Mouse (Mus musculus) liver, embryonic 14.5 days (tissue): ENCODE measurements around the gene Nrap. TPM values are rescaled to one million over a fixed set of nuclear protein-coding genes. Genes with fewer than 3 reads are reported as not detected.

Experiments used
- ATAC-seq: fragments of 200-750 bp; cut with Nextera tagmentation; 2 replicates; pipeline ENCODE4 v1.8.0; 2017; ENCODE audit warnings: moderate number of reproducible peaks, mild to moderate bottlenecking, moderate library complexity; ENCODE audit not compliant: insufficient read depth
- DNase-seq, 3 experiments: peaks; one replicate each; pipeline ENCODE4 v3.0.0-alpha.2; 2012 to 2013; ENCODE audit warnings: low read depth in 3 of 3, low spot score in 3 of 3
- H3K27ac ChIP-seq: fragments of 300-500 bp; sonication (generic); 2 replicates; pipeline ENCODE4 v1.5.1; 2014; ENCODE audit warnings: moderate library complexity, mild to moderate bottlenecking, control low read depth, inconsistent platforms
- H3K27me3 ChIP-seq: fragments of 300-500 bp; sonication (generic); 2 replicates; pipeline ENCODE4 v1.6.1; 2014; ENCODE audit warnings: mild to moderate bottlenecking, low read length, moderate library complexity; ENCODE audit not compliant: control insufficient read depth, insufficient read depth
- H3K36me3 ChIP-seq: fragments of 300-500 bp; sonication (generic); replicated peaks from 2 replicates; pipeline ENCODE4 v1.6.1; 2014; ENCODE audit warnings: low read depth; ENCODE audit not compliant: control insufficient read depth, insufficient read depth
- H3K4me1 ChIP-seq, 2 experiments: fragments of 200-500 bp in 1 of 2; fragments of 300-500 bp in 1 of 2; sonication (generic) in 1 of 2; replicated peaks; 2 replicates each; pipeline ENCODE4 v1.6.1; 2012 to 2014; ENCODE audit warnings: antibody characterized with exemption in 1 of 2, inconsistent platforms in 1 of 2, low read length in 1 of 2; ENCODE audit not compliant: control insufficient read depth in 2 of 2, insufficient read depth in 2 of 2
- H3K4me2 ChIP-seq: fragments of 300-500 bp; sonication (generic); 2 replicates; pipeline ENCODE4 v1.6.1; 2014; ENCODE audit warnings: low read depth, mild to moderate bottlenecking, control low read depth, moderate library complexity
- H3K4me3 ChIP-seq, 2 experiments: fragments of 200-500 bp in 1 of 2; fragments of 300-500 bp in 1 of 2; sonication (generic) in 1 of 2; 2 replicates each; pipeline ENCODE4 v1.5.1; 2012 to 2014; ENCODE audit warnings: low read depth in 2 of 2, low read length in 2 of 2, mild to moderate bottlenecking in 2 of 2, control low read depth in 1 of 2, inconsistent platforms in 1 of 2, moderate library complexity in 1 of 2; ENCODE audit not compliant: insufficient read depth in 1 of 2
- H3K9ac ChIP-seq: fragments of 300-500 bp; sonication (generic); replicated peaks from 2 replicates; pipeline ENCODE4 v1.6.1; 2014; ENCODE audit warnings: mild to moderate bottlenecking, control low read depth, moderate library complexity
- H3K9me3 ChIP-seq: fragments of 300-500 bp; sonication (generic); 2 replicates; pipeline ENCODE4 v1.6.1; 2016; ENCODE audit warnings: low read length, mixed read lengths; ENCODE audit not compliant: control insufficient read depth
- CTCF ChIP-seq: IDR thresholded peaks from 2 replicates; pipeline ENCODE4 v1.5.1; 2016; ENCODE audit warnings: antibody characterized with exemption, low read depth, control low read depth
- EP300 ChIP-seq: IDR thresholded peaks from 2 replicates; pipeline ENCODE4 v1.6.1; 2016; ENCODE audit warnings: antibody characterized with exemption, low read depth
- WGBS: fragments of 180-500 bp; shearing (Covaris S2); extraction: QIAGEN DNeasy Blood & Tissue Kit; methylation state at CpG from one replicate; pipeline ENCODE4 v1.1.7; 2014; ENCODE audit not compliant: insufficient replicate concordance; 5-methylcytosine and 5-hydroxymethylcytosine counted together
- polyA plus RNA-seq, 2 experiments: library from polyadenylated mRNA; depleted of rRNA in 1 of 2; stranded (reverse) in 1 of 2; unstranded in 1 of 2; fragments of >200 nt; fragmentation: Nextera tagmentation in 1 of 2; extraction: Ambion mirVana in 1 of 2; gene quantifications; 2 replicates each; pipeline versions ENCODE4 v1.2.1 to v1.2.3; 2012 to 2014

Gene Nrap
- polyA plus RNA-seq, 2 experiments: 0.05 to 0.10 TPM

DNA sequence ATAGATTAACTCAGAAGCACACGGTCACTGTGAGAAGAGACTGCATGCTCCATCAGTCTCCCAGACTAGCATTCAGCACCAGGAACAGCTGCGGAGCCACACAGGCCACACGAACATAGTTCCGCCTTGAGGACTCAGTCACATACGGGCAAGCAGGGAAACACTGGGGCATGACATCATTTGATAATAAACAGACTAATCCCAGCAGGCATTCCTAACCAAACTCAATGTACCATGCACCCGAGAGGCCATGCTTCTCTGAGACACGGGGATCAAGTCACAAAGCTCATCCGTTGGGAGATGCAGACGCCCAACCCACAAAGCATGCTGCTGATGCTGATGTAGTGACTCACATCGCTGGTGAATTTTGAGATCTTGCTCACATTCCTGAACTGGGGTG, 15.8 kb downstream of the Nrap start:
- Histone ChIP-seq H3K4me1 (peaks cover 8 to 9% of the 10 kb centered on the region in 2 experiments), H3K9ac (no peak overlapping the region), H3K36me3 (no peaks in the 10 kb centered on the region), H3K4me2 (no peak overlapping the region), H3K27me3 (no peaks in the 10 kb centered on the region), H3K4me3 (no peak overlapping the region), H3K27ac (no peak overlapping the region), H3K9me3 (no peaks in the 10 kb centered on the region; the same call in 1 of the 2 replicates)
- no peak for TF ChIP-seq CTCF
- TF ChIP-seq EP300: no peak
- DNase-seq: no peak
- no peak for ATAC-seq
- WGBS: 68% methylated on average over 10 of the region's 10 CpGs

DNA sequence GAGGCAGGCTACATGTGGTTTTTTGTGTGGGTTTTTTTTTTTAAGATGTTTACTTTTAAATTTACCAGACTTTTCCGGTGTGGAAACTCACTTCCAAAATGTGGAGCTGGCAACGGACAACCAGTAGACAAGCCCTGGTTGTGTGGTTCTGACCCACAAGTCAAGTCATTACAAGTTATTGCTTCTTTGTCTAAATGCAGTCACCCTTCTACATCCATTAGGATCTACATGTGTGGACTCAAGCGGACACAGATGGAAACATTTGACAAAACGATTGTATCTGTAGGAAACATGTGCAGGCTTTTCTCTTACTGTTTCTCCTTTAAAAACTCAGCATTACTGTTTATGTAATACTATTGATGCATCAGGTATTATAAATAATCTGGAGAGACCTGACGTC, 16.6 kb downstream of the Nrap start:
- Histone ChIP-seq H3K27ac (no peak overlapping the region), H3K27me3 (no peaks in the 10 kb centered on the region), H3K4me3 (no peak overlapping the region), H3K4me1 (peaks cover 1% of the 10 kb centered on the region in 2 experiments), H3K9ac (no peak overlapping the region), H3K9me3 (no peaks in the 10 kb centered on the region; the same call in 1 of the 2 replicates), H3K36me3 (no peaks in the 10 kb centered on the region), H3K4me2 (no peak overlapping the region)
- WGBS: 69% methylated on average over 5 of the region's 5 CpGs
- ATAC-seq: no peak
- TF ChIP-seq EP300 (no peak), CTCF (no peak)
- DNase-seq: no peak

DNA sequence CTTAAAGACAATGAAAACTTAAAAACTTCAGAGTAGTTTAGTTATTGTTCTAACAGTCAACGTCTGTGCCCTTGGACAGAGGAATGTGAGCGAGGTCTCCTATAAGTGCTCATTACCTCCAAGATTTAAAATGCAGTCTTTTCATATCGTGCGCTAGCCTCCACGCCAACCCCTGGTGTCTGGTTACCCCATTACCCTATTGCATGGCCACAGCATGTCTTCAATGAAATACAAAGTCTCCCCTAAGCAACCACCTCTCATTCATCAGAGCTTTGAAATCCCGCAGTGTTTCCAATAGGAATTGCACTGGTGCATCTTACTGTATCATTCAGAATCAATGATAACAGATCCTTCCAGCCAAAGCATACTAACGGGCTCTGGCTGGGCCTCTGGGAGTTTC, 17.6 kb downstream of the Nrap start:
- H3K9me3 ChIP-seq: no peaks in the 10 kb centered on the region; the same call in 1 of the 2 replicates
- H3K27ac ChIP-seq: no peak overlapping the region
- H3K27me3 ChIP-seq: no peaks in the 10 kb centered on the region
- H3K4me3 ChIP-seq: no peak overlapping the region
- TF ChIP-seq EP300 (no peak), CTCF (no peak)
- ATAC-seq: no peak
- H3K9ac ChIP-seq: no peak overlapping the region
- H3K4me1 ChIP-seq: no peaks in the 10 kb centered on the region
- no peaks in the 10 kb centered on the region for H3K36me3 ChIP-seq
- no peak for DNase-seq
- WGBS: 71% methylated on average over 7 of the region's 7 CpGs
- no peak overlapping the region for H3K4me2 ChIP-seq

DNA sequence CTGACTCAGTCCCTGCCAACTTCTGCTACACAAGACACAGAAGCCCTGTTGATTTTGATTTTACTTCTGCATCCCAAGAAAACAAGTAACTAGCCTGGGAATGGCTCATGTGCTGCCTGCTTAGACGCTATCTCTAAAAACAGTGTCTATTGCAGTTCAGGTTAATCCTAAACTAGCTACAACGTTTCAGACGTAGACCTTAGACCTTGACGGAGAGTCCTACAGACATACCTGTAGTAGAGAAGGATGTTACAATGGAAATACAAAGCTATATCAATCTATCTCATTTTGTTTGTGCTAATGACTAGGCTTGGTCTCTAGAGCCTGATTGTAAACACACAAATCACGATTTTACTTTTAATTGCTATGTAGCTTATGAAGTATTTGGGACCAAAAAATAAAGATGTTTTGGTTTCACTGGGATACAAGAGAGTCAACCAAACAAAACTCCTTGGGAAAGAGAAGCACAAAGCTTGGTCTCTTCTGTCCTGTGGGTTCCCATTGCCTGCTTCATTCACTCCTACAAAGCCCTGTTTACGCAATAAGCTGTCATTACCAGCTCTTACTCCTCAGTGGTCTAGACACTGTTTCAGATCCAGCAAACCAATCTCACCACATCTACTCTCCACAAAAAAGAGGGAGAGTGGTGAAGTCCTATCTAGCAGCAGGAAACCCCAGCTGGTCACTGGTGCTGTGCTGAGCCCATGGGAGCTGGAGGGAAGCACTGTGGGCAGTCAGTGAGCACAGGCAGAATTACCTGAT, 19.3 kb downstream of the Nrap start:
- H3K27ac ChIP-seq: no peak overlapping the region
- no peaks in the 10 kb centered on the region for H3K36me3 ChIP-seq
- no peak overlapping the region for H3K4me2 ChIP-seq
- H3K4me3 ChIP-seq: no peak overlapping the region
- ATAC-seq: no peak
- TF ChIP-seq CTCF (no peak), EP300 (no peak)
- DNase-seq: no peak
- WGBS: 59% methylated on average over 6 of the region's 6 CpGs
- H3K4me1 ChIP-seq: no peaks in the 10 kb centered on the region
- H3K9me3 ChIP-seq: no peaks in the 10 kb centered on the region
- no peaks in the 10 kb centered on the region for H3K27me3 ChIP-seq
- H3K9ac ChIP-seq: no peak overlapping the region

DNA sequence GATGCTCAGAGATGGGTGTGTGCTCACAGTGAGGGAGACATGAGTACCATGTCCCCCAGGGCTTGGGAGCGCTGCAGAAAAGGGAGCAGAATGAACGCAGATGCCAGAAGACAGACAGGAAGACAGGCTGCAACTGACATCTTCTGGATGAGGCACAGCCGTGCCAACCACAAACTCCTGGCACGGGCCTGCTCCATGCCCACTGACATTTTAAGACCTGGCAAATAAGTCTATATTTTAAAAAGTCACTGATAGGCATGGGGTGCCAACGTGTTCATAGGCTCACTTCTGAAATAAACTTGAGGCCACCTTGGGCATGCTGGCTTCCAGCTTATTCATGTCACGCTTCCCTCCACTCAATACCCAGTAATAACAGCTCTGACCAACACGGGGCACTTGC, 20.9 kb downstream of the Nrap start:
- H3K4me1 ChIP-seq: no peaks in the 10 kb centered on the region

More for the DNA sequence above, 20.9 kb downstream of the Nrap start:
- Histone ChIP-seq H3K9me3 (no peaks in the 10 kb centered on the region), H3K4me2 (no peak overlapping the region), H3K27ac (no peak overlapping the region), H3K27me3 (no peaks in the 10 kb centered on the region), H3K9ac (no peak overlapping the region), H3K4me3 (no peak overlapping the region), H3K36me3 (no peaks in the 10 kb centered on the region)
- 64% methylated on average over 7 of the region's 7 CpGs for WGBS
- no peak for DNase-seq
- TF ChIP-seq CTCF: no peak
- TF ChIP-seq EP300: no peak
- no peak for ATAC-seq
